19 mouse cellular contexts compared by ENCODE assay signal in the genomic region with DNA sequence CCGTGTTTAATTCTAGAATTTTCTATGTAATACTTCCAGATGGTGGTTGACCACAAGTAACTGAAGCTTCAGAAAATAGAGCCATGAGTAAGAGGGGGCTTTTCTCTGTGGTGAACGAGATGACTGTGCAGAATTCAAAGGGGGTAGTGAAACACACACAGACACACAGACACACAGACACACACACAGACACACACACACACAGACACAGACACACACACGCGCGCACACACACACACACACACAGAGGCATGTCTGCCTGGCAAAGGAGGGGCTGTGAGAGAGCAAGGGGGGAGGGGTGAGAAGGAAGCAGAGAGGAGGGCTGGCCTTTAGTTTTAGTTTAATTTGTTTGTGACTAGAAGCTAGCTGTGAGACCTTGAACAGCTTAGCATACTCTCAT. TPM values are rescaled to one million over a fixed set of nuclear protein-coding genes. Genes with fewer than 3 reads are reported as not detected.
DNase-seq lines count a peak whose midpoint lies in the region; ATAC-seq and TF ChIP-seq lines count a peak whose summit lies in the region.
"Had no signal": no experiment of that assay in that cellular context is flagged by ENCODE, and none has a peak within 500 bp of the region (broad histone marks: within the 10 kb centered on the region; RNA-seq: fewer than 3 reads in every experiment).

No protein-coding gene starts in this region.

- H3K9me3 ChIP-seq in embryonic facial prominence, embryonic 12.5 days, result no peaks in the 10 kb centered on the region
- H3K9me3 ChIP-seq in embryonic facial prominence, embryonic 10.5 days, result no peaks in the 10 kb centered on the region
- H3K9me3 ChIP-seq in G1E (replicated peaks), result no peaks in the 10 kb centered on the region

- no peak overlapping the region for H3K4me3 ChIP-seq in embryonic facial prominence, embryonic 12.5 days
- no peak overlapping the region for H3K4me3 ChIP-seq in embryonic facial prominence, embryonic 10.5 days
- peak overlapping the region; percentile 40; the same call in 1 of the 2 replicates for H3K4me3 ChIP-seq in G1E (ENCODE audit: low read depth, low read length)
- H3K4me3 ChIP-seq: layer of hippocampus, adult 2 months had no signal

- 74% methylated on average over 5 of the region's 5 CpGs for WGBS in embryonic facial prominence, embryonic 12.5 days
- 89% methylated on average over 5 of the region's 5 CpGs for WGBS in embryonic facial prominence, embryonic 10.5 days

- H3K4me2 ChIP-seq in embryonic facial prominence, embryonic 12.5 days (replicated peaks), result no peak overlapping the region

- no peak for DNase-seq in embryonic facial prominence, embryonic 10.5 days (ENCODE audit: low spot score)
- DNase-seq in G1E (ENCODE audit: low spot score), result no peak
- DNase-seq in induced T-regulatory cell, adult 2 months (ENCODE audit: low read depth), result peak; percentile 84
- DNase-seq in c-Kit-positive CD71-positive TER-119-positive erythroid progenitor cells, embryonic 14.5 days (ENCODE audit: low spot score), result no peak
- DNase-seq in layer of hippocampus, adult 18-20 months (ENCODE audit: low spot score in 2 of 2), result no peak
- DNase-seq in layer of hippocampus, postnatal 14 days (ENCODE audit: low spot score in 2 of 2), result no peak
- DNase-seq: adrenal gland, postnatal 36 days; cerebellum, adult 18-20 months; kidney, adult 8-10 months; midbrain, embryonic 14.5 days; right cerebral cortex, postnatal 14 days had no signal

- no peaks in the 10 kb centered on the region for H3K36me3 ChIP-seq in embryonic facial prominence, embryonic 12.5 days
- no peaks in the 10 kb centered on the region for H3K36me3 ChIP-seq in embryonic facial prominence, embryonic 10.5 days (replicated peaks)
- no peaks in the 10 kb centered on the region for H3K36me3 ChIP-seq in G1E (replicated peaks)

- no peak for TF ChIP-seq CTCF in G1E (IDR thresholded peaks at IDR 0.05; ENCODE audit: low read depth, low read length)

- 0 out of 2 replicates have a peak, but pooled peaks have one; percentile 28 for ATAC-seq in embryonic facial prominence, embryonic 12.5 days (ENCODE audit: insufficient number of reproducible peaks, insufficient read depth, low FRiP score, low TSS enrichment)
- peak; percentile 41 for ATAC-seq in G1E (ENCODE audit: extremely low read depth, insufficient number of reproducible peaks, low FRiP score, poor library complexity, severe bottlenecking)
- ATAC-seq in megakaryocyte progenitor cell, adult 5-6 weeks (replicated peaks; ENCODE audit: poor library complexity), result peak; percentile 32
- ATAC-seq: forebrain, embryonic 16.5 days had no signal

- H3K27me3 ChIP-seq in embryonic facial prominence, embryonic 12.5 days, result no peaks in the 10 kb centered on the region
- no peaks in the 10 kb centered on the region for H3K27me3 ChIP-seq in embryonic facial prominence, embryonic 10.5 days (replicated peaks; ENCODE audit: low read depth, poor library complexity, severe bottlenecking)
- H3K27me3 ChIP-seq in G1E (ENCODE audit: insufficient read depth, low read length), result no peaks in the 10 kb centered on the region

- no peak overlapping the region for H3K27ac ChIP-seq in embryonic facial prominence, embryonic 12.5 days
- no peak overlapping the region for H3K27ac ChIP-seq in embryonic facial prominence, embryonic 10.5 days (replicated peaks)
- H3K27ac ChIP-seq: layer of hippocampus, adult 2 months had no signal

- H3K9ac ChIP-seq in embryonic facial prominence, embryonic 12.5 days, result no peak overlapping the region

- H3K4me1 ChIP-seq in embryonic facial prominence, embryonic 12.5 days, result no peaks in the 10 kb centered on the region
- H3K4me1 ChIP-seq in embryonic facial prominence, embryonic 10.5 days, result no peaks in the 10 kb centered on the region
- H3K4me1 ChIP-seq in G1E (ENCODE audit: insufficient read depth, low read depth, low read length), result peaks cover 64% of the 10 kb centered on the region

RNA-seq across cellular contexts. Expression of a gene that starts 1.9 kb away (rescaled TPM):
- 1.6 and 2.4 TPM in 2 replicates for polyA plus RNA-seq in embryonic facial prominence, embryonic 12.5 days (2016; fragmentation: Nextera tagmentation; extraction: Ambion mirVana)
- polyA plus RNA-seq in embryonic facial prominence, embryonic 10.5 days (2016; fragmentation: Nextera tagmentation; extraction: Ambion mirVana), result 0.78 and 1.0 TPM in 2 replicates
- total RNA-seq in G1E (2014; fragmentation: Nextera tagmentation) (12.3 and 20.9 TPM in 2 replicates), G1E (2017) (2.4 and 2.5 TPM in 2 replicates)
- 0.43 and 0.46 TPM in 2 replicates for polyA plus RNA-seq in G1E (2012)
- total RNA-seq in megakaryocyte progenitor cell, adult 5-6 weeks (2015), result 490 and 618 TPM in 2 replicates
- 424 and 503 TPM in 2 replicates for total RNA-seq in megakaryocyte progenitor cell, adult 5-6 weeks (2017)
- 1 to 10 TPM in 1 of 2 experiments, under 1 TPM in 1; 0.81 to 1.8 TPM for total RNA-seq in layer of hippocampus, adult 18-20 months (2021)
- total RNA-seq in layer of hippocampus, postnatal 14 days (2021), result 1 to 10 TPM; 1.6 to 2.1 TPM

RNA-seq across cellular contexts. Expression of a gene that starts 28.1 kb away (rescaled TPM):
- polyA plus RNA-seq in embryonic facial prominence, embryonic 12.5 days (2016; fragmentation: Nextera tagmentation; extraction: Ambion mirVana), result 51.5 and 54.0 TPM in 2 replicates
- polyA plus RNA-seq in embryonic facial prominence, embryonic 10.5 days (2016; fragmentation: Nextera tagmentation; extraction: Ambion mirVana), result 54.6 and 56.5 TPM in 2 replicates
- 107 and 119 TPM in 2 replicates for total RNA-seq in G1E (2014; fragmentation: Nextera tagmentation)
- 49.6 and 52.8 TPM in 2 replicates for total RNA-seq in G1E (2017)
- 2.0 and 2.8 TPM in 2 replicates for polyA plus RNA-seq in G1E (2012)
- 74.9 and 77.0 TPM in 2 replicates for total RNA-seq in megakaryocyte progenitor cell, adult 5-6 weeks (2015)
- 55.8 and 63.2 TPM in 2 replicates for total RNA-seq in megakaryocyte progenitor cell, adult 5-6 weeks (2017)
- total RNA-seq in layer of hippocampus, adult 18-20 months (2021), result 10 to 100 TPM; 35.0 to 35.6 TPM
- 10 to 100 TPM; 27.5 to 31.7 TPM for total RNA-seq in layer of hippocampus, postnatal 14 days (2021)

RNA-seq across cellular contexts. Expression of a gene that starts 59.4 kb away (rescaled TPM):
- polyA plus RNA-seq in embryonic facial prominence, embryonic 12.5 days (2016; fragmentation: Nextera tagmentation; extraction: Ambion mirVana), result not detected in 2 replicates
- polyA plus RNA-seq in embryonic facial prominence, embryonic 10.5 days (2016; fragmentation: Nextera tagmentation; extraction: Ambion mirVana), result not detected in 2 replicates
- total RNA-seq in G1E (2014; fragmentation: Nextera tagmentation) (not detected in 2 replicates), G1E (2017) (0.16 TPM in 1 of 2 replicates, not detected in the other)
- polyA plus RNA-seq in G1E (2012), result not detected in 2 replicates
- total RNA-seq in megakaryocyte progenitor cell, adult 5-6 weeks (2015), result not detected in 2 replicates
- not detected in 2 replicates for total RNA-seq in megakaryocyte progenitor cell, adult 5-6 weeks (2017)
- total RNA-seq in layer of hippocampus, adult 18-20 months (2021), result not detected
- total RNA-seq in layer of hippocampus, postnatal 14 days (2021), result not detected
- total RNA-seq: adrenal gland, postnatal 36 days; heart, postnatal 25 days; layer of hippocampus, adult 2 months; left cerebral cortex, postnatal 25 days had no signal
- polyA plus RNA-seq: forebrain, embryonic 16.5 days; gonadal fat pad, adult 2 months; lung, embryonic 16.5 days had no signal

Comparison
In these comparisons a context has a peak if more than half of its experiments do, and no peak if none do; other contexts are left out.
1. RNA of a gene that starts 1.9 kb away (total RNA-seq): 424 to 618 TPM in megakaryocyte progenitor cell, adult 5-6 weeks; 2.4 to 20.9 TPM in G1E, 1.6 to 2.1 TPM in layer of hippocampus, postnatal 14 days and 0.81 to 1.8 TPM in layer of hippocampus, adult 18-20 months; every median in the first group is over 10 times any median in the second.
2. Peak in every context shown above with its lines, with median percentiles within 50 percentile points of each other: ATAC-seq.